Mouse (Mus musculus): ENCODE data around the gene Jmjd6.

GRCm38 (mm10) chr11:116853512-116853928, 10.3 kb upstream of the Jmjd6 start:
- no peak for TF ChIP-seq CTCF (IDR thresholded peaks at IDR 0.05; ENCODE audit: low read depth, low read length)
- no peak for TF ChIP-seq GATA1 (IDR thresholded peaks at IDR 0.05; ENCODE audit: borderline replicate concordance, low read length)
- no peak for TF ChIP-seq TAL1 (conservative IDR thresholded peaks at IDR 0.05; ENCODE audit: low read depth, low read length)
- no peak for TF ChIP-seq GATA2 (IDR thresholded peaks at IDR 0.05; ENCODE audit: borderline replicate concordance, low read depth, low read length)
- no peak for TF ChIP-seq POLR2AphosphoS5 (IDR thresholded peaks at IDR 0.05; ENCODE audit: insufficient replicate concordance, low read depth, low read length)
